Mouse (Mus musculus) myocyte (in vitro differentiated cells): ENCODE data around the gene Fgf4. TPM values are rescaled to one million over a fixed set of nuclear protein-coding genes. Genes with fewer than 3 reads are reported as not detected.
A peak's percentile ranks its signal among the peaks of the same experiment; 100 is the strongest.

ENCODE experiments used
- H3K27me3 ChIP-seq: one replicate; pipeline ENCODE4 v1.6.1; 2011; ENCODE audit not compliant: control insufficient read depth, insufficient read depth, insufficient read length
- H3K36me3 ChIP-seq: one replicate; pipeline ENCODE4 v1.6.1; 2011; ENCODE audit not compliant: control insufficient read depth, insufficient read depth
- H3K4me2 ChIP-seq: one replicate; pipeline ENCODE4 v1.6.1; 2011; ENCODE audit warnings: low read depth, control low read depth
- H3K4me3 ChIP-seq: one replicate; pipeline ENCODE4 v1.5.1; 2011; ENCODE audit warnings: mild to moderate bottlenecking, control low read depth, moderate library complexity
- H3K79me2 ChIP-seq: one replicate; pipeline ENCODE4 v1.6.1; 2011; ENCODE audit not compliant: control insufficient read depth, insufficient read depth
- H3ac ChIP-seq: one replicate; pipeline ENCODE4 v1.6.1; 2011; ENCODE audit not compliant: control insufficient read depth, insufficient read length
- CEBPB ChIP-seq: IDR thresholded peaks from 2 replicates; pipeline ENCODE4 v1.6.1; 2011; ENCODE audit warnings: mild to moderate bottlenecking, moderate library complexity; ENCODE audit not compliant: poor library complexity, insufficient read depth, severe bottlenecking
- E2F4 ChIP-seq: IDR thresholded peaks from one replicate; pipeline ENCODE4 v1.6.1; 2011; ENCODE audit warnings: mild to moderate bottlenecking, control low read depth, moderate library complexity; ENCODE audit not compliant: insufficient read depth
- MAX ChIP-seq: IDR thresholded peaks from one replicate; pipeline ENCODE4 v1.6.1; 2011; ENCODE audit warnings: low read depth, mild to moderate bottlenecking, control low read depth
- MYOD1 ChIP-seq, 3 experiments: IDR thresholded peaks; one replicate each; pipeline ENCODE4 v1.6.1; 2011; ENCODE audit warnings: control low read depth in 2 of 3, low read depth in 2 of 3, mild to moderate bottlenecking in 2 of 3, moderate library complexity in 1 of 3; ENCODE audit not compliant: insufficient read length in 2 of 3, control insufficient read depth in 1 of 3
- MYOG ChIP-seq, 3 experiments: IDR thresholded peaks; one replicate each; pipeline ENCODE4 v1.6.1; 2011; ENCODE audit warnings: control low read depth in 2 of 3, low read depth in 2 of 3, mild to moderate bottlenecking in 2 of 3; ENCODE audit not compliant: insufficient read length in 2 of 3, control insufficient read depth in 1 of 3, insufficient read depth in 1 of 3
- POLR2A ChIP-seq: IDR thresholded peaks from one replicate; pipeline ENCODE4 v1.6.1; 2011; ENCODE audit warnings: low read depth, mild to moderate bottlenecking, control low read depth, moderate library complexity; ENCODE audit not compliant: insufficient read length
- POLR2AphosphoS2 ChIP-seq: IDR thresholded peaks from one replicate; pipeline ENCODE4 v1.6.1; 2011; ENCODE audit warnings: low read depth, control low read depth; ENCODE audit not compliant: insufficient read length
- REST ChIP-seq: IDR thresholded peaks from one replicate; pipeline ENCODE4 v1.6.1; 2011; ENCODE audit warnings: mild to moderate bottlenecking, control low read depth, moderate library complexity; ENCODE audit not compliant: insufficient read depth, insufficient read length
- SRF ChIP-seq: IDR thresholded peaks from one replicate; pipeline ENCODE4 v1.6.1; 2011; ENCODE audit warnings: low read depth; ENCODE audit not compliant: control insufficient read depth, insufficient read length
- TCF12 ChIP-seq: IDR thresholded peaks from one replicate; pipeline ENCODE4 v1.6.1; 2011; ENCODE audit warnings: mild to moderate bottlenecking, control low read depth; ENCODE audit not compliant: poor library complexity, insufficient read depth, severe bottlenecking
- TCF3 ChIP-seq: IDR thresholded peaks from one replicate; pipeline ENCODE4 v1.6.1; 2011; ENCODE audit warnings: low read depth, control low read depth; ENCODE audit not compliant: insufficient read length
- USF1 ChIP-seq: IDR thresholded peaks from one replicate; pipeline ENCODE4 v1.6.1; 2011; ENCODE audit warnings: low read depth, mild to moderate bottlenecking, control low read depth, moderate library complexity
- polyA plus RNA-seq: library from polyadenylated mRNA; unstranded; fragments of >200 nt; fragmentation: generic; extraction: Trizol; gene quantifications from one replicate; pipeline ENCODE4 v1.2.1, GENCODE M21; 2012; ENCODE audit warnings: missing spikeins

Gene Fgf4
- polyA plus RNA-seq, 1 experiment = not detected

GRCm38 (mm10) chr7:144821901-144822300, 25.3 kb upstream of the Fgf4 start:
- Histone ChIP-seq H3K27me3 (peaks cover 59% of the 10 kb centered on the region), H3ac (no peak overlapping the region), H3K4me3 (no peak overlapping the region), H3K4me2 (no peak overlapping the region), H3K79me2 (no peaks in the 10 kb centered on the region), H3K36me3 (no peaks in the 10 kb centered on the region)
- TF ChIP-seq MYOG (IDR thresholded peaks at IDR 0.05; ENCODE audit: control insufficient read depth in 1 of 3, insufficient read depth in 1 of 3, insufficient read length in 2 of 3, low read depth in 2 of 3) = no peak
- no peak for TF ChIP-seq TCF3
- no peak for TF ChIP-seq MYOD1 (IDR thresholded peaks at IDR 0.05; ENCODE audit: control insufficient read depth in 1 of 3, insufficient read length in 2 of 3, low read depth in 2 of 3)
- TF ChIP-seq REST = no peak
- no peak for TF ChIP-seq POLR2A
- no peak for TF ChIP-seq TCF12
- no peak for TF ChIP-seq USF1
- no peak for TF ChIP-seq CEBPB
- TF ChIP-seq POLR2AphosphoS2 = no peak
- no peak for TF ChIP-seq E2F4
- TF ChIP-seq MAX = no peak

GRCm38 (mm10) chr7:144823988-144824387, 23.2 kb upstream of the Fgf4 start:
- Histone ChIP-seq H3K27me3 (peaks cover 77% of the 10 kb centered on the region), H3K4me3 (no peak overlapping the region)
- TF ChIP-seq REST = no peak
- peak in 1 of 3 experiments; percentile 24 for TF ChIP-seq MYOG (IDR thresholded peaks at IDR 0.05; ENCODE audit: control insufficient read depth in 1 of 3, insufficient read depth in 1 of 3, insufficient read length in 2 of 3, low read depth in 2 of 3)

GRCm38 (mm10) chr7:144828369-144828768, 18.8 kb upstream of the Fgf4 start:
- peaks cover 75% of the 10 kb centered on the region for H3K27me3 ChIP-seq

More at GRCm38 (mm10) chr7:144823988-144824387, 23.2 kb upstream of the Fgf4 start:
- H3K36me3 ChIP-seq = no peaks in the 10 kb centered on the region
- H3K79me2 ChIP-seq = no peaks in the 10 kb centered on the region
- no peak overlapping the region for H3K4me2 ChIP-seq
- no peak overlapping the region for H3ac ChIP-seq

GRCm38 (mm10) chr7:144837891-144838488, 9.2 kb upstream of the Fgf4 start, which contains the start of gene Fgf3:
TSS of gene Fgf3 (plus strand) at chr7:144838083.
- Histone ChIP-seq H3K36me3 (no peaks in the 10 kb centered on the region), H3K27me3 (peaks cover 80% of the 10 kb centered on the region), H3ac (no peak within 1 kb of the TSS), H3K4me2 (no peak within 1 kb of the TSS), H3K79me2 (no peaks in the 10 kb centered on the region), H3K4me3 (no peak within 1 kb of the TSS)
- no peak for TF ChIP-seq E2F4
- no peak for TF ChIP-seq MAX
- TF ChIP-seq POLR2A = no peak
- no peak for TF ChIP-seq CEBPB
- no peak for TF ChIP-seq TCF3
- no peak for TF ChIP-seq SRF
- no peak for TF ChIP-seq POLR2AphosphoS2
- no peak for TF ChIP-seq MYOD1 (IDR thresholded peaks at IDR 0.05; ENCODE audit: control insufficient read depth in 1 of 3, insufficient read length in 2 of 3, low read depth in 2 of 3)
- no peak for TF ChIP-seq MYOG (IDR thresholded peaks at IDR 0.05; ENCODE audit: control insufficient read depth in 1 of 3, insufficient read depth in 1 of 3, insufficient read length in 2 of 3, low read depth in 2 of 3)
- TF ChIP-seq USF1 = no peak
- TF ChIP-seq TCF12 = no peak
- TF ChIP-seq REST = no peak

More at GRCm38 (mm10) chr7:144828369-144828768, 18.8 kb upstream of the Fgf4 start:
- Histone ChIP-seq H3K79me2 (no peaks in the 10 kb centered on the region), H3K4me3 (no peak overlapping the region), H3ac (no peak overlapping the region), H3K36me3 (no peaks in the 10 kb centered on the region), H3K4me2 (no peak overlapping the region)
- TF ChIP-seq E2F4 (no peak), POLR2AphosphoS2 (no peak), TCF12 (no peak), TCF3 (no peak), USF1 (no peak), MYOG (IDR thresholded peaks at IDR 0.05; ENCODE audit: control insufficient read depth in 1 of 3, insufficient read depth in 1 of 3, insufficient read length in 2 of 3, low read depth in 2 of 3) (no peak), MAX (no peak), REST (no peak)

- peaks cover 88% of the 10 kb centered on the region for H3K27me3 ChIP-seq
- no peak overlapping the region for H3ac ChIP-seq
- H3K4me3 ChIP-seq = no peak overlapping the region
- H3K79me2 ChIP-seq = no peaks in the 10 kb centered on the region
- no peaks in the 10 kb centered on the region for H3K36me3 ChIP-seq
- no peak overlapping the region for H3K4me2 ChIP-seq
- TF ChIP-seq POLR2AphosphoS2 (no peak), POLR2A (no peak), MYOD1 (IDR thresholded peaks at IDR 0.05; ENCODE audit: control insufficient read depth in 1 of 3, insufficient read length in 2 of 3, low read depth in 2 of 3) (no peak), CEBPB (no peak), REST (no peak), SRF (no peak), E2F4 (no peak), TCF3 (no peak), MAX (no peak), USF1 (no peak), MYOG (IDR thresholded peaks at IDR 0.05; ENCODE audit: control insufficient read depth in 1 of 3, insufficient read depth in 1 of 3, insufficient read length in 2 of 3, low read depth in 2 of 3) (no peak), TCF12 (no peak)
Measured at GRCm38 (mm10) chr7:144838522-144839503, 8.4 kb upstream of the Fgf4 start.
